Mouse (Mus musculus) liver, adult 2 months (tissue): ENCODE measurements around the gene Cckbr.

ENCODE experiments used
- CTCF ChIP-seq: fragments of 200-500 bp; IDR thresholded peaks from 2 replicates; pipeline ENCODE4 v1.5.1; 2011; ENCODE audit warnings: low read depth, low read length, control low read depth
- POLR2A ChIP-seq: fragments of 200-500 bp; IDR thresholded peaks from 2 replicates; pipeline ENCODE4 v1.6.1; 2011; ENCODE audit warnings: low read length, control low read depth; ENCODE audit not compliant: insufficient read depth; ENCODE audit errors: extremely low read depth

GRCm38 (mm10) chr7:105395131-105395820 is 30.3 kb upstream of the Cckbr start:
- TF ChIP-seq CTCF = no peak
- no peak for TF ChIP-seq POLR2A
